Mouse (Mus musculus): ENCODE measurements around the gene Urm1. TPM values are rescaled to one million over a fixed set of nuclear protein-coding genes. Genes with fewer than 3 reads are reported as not detected.
A peak's percentile ranks its signal among the peaks of the same experiment; 100 is the strongest.

Gene Urm1
- total and polyA plus RNA-seq, 3 experiments, result 90.5 to 131 TPM; not detected in 1

DNA sequence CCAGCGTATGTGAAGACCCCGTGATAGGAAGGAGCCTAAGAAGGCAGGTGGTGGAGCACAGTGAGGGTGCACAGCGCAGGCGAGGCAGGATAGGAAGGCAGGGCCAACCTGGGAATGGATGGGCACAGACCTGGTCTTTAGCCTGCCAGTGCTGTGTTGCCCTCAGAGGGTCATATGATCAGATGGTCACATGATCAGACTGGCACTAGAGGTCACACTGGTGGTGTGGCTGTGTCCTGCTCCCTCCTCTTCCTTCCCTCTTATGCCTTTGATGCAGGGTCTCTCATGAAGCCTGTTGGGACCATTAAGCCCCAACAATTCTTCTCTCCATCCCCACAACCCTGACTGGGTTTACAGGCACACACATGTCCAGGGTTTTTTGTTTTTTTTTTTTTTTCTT lies 53.9 kb downstream of the Urm1 start:
- Histone ChIP-seq H3K4me1 (ENCODE audit: control insufficient read depth in 1 of 2, insufficient read depth in 2 of 2, low read length in 2 of 2) (peaks cover 0 to 5% of the 10 kb centered on the region in 2 experiments; a peak in 1 of 4 replicates), H3K27ac (ENCODE audit: control insufficient read depth, low read depth, low read length) (no peak overlapping the region), H3K4me3 (ENCODE audit: control insufficient read depth in 1 of 2, insufficient read depth in 1 of 2, low read depth in 2 of 2, low read length in 2 of 2) (no peak overlapping the region), H3K27me3 (ENCODE audit: control insufficient read depth in 1 of 2, insufficient read depth in 2 of 2, low read length in 2 of 2) (no peaks in the 10 kb centered on the region), H3K36me3 (ENCODE audit: control insufficient read depth in 1 of 2, insufficient read depth in 2 of 2, low read length in 2 of 2) (no peaks in the 10 kb centered on the region), H3K9ac (ENCODE audit: control insufficient read depth, low read depth, low read length, poor library complexity, severe bottlenecking) (no peak overlapping the region), H3K79me2 (ENCODE audit: control insufficient read depth, insufficient read depth, low read length, poor library complexity) (no peaks in the 10 kb centered on the region; the same call in 1 of the 2 replicates), H3K9me3 (replicated peaks; ENCODE audit: insufficient read depth, low read length) (no peaks in the 10 kb centered on the region)
- TF ChIP-seq RCOR1 (IDR thresholded peaks at IDR 0.05; ENCODE audit: low read depth, low read length) (no peak), USF1 (IDR thresholded peaks at IDR 0.05; ENCODE audit: low read depth, low read length) (peak; percentile 46; the same call in 1 of the 2 replicates)
- no peak for DNase-seq (ENCODE audit: low read depth, low spot score)

DNA sequence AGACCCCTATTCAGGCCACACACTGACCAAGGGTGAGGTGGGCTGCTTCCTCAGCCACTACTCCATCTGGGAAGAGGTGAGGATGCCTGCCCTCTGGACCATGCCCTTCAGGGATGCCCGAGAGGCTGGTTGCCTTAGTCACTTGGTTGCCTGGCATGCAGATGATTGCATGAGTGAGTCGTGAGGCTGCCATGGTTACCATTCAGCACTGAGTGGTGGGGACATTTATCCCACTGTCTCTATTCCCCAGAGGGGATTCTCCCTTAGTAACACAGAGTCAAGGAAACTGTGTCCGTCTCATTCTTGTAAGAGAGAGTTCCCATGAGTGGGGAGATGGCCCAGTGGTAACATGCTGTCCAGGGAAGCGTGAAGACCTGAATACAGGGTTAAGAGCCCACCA lies 58.2 kb downstream of the Urm1 start:
- Histone ChIP-seq H3K4me1 (ENCODE audit: control insufficient read depth in 1 of 2, insufficient read depth in 2 of 2, low read length in 2 of 2) (no peaks in the 10 kb centered on the region), H3K9me3 (replicated peaks; ENCODE audit: insufficient read depth, low read length) (no peaks in the 10 kb centered on the region), H3K27me3 (ENCODE audit: control insufficient read depth in 1 of 2, insufficient read depth in 2 of 2, low read length in 2 of 2) (no peaks in the 10 kb centered on the region), H3K36me3 (ENCODE audit: control insufficient read depth in 1 of 2, insufficient read depth in 2 of 2, low read length in 2 of 2) (no peaks in the 10 kb centered on the region), H3K9ac (ENCODE audit: control insufficient read depth, low read depth, low read length, poor library complexity, severe bottlenecking) (no peak overlapping the region), H3K4me3 (ENCODE audit: control insufficient read depth in 1 of 2, insufficient read depth in 1 of 2, low read depth in 2 of 2, low read length in 2 of 2) (no peak overlapping the region), H3K79me2 (ENCODE audit: control insufficient read depth, insufficient read depth, low read length, poor library complexity) (no peaks in the 10 kb centered on the region), H3K27ac (ENCODE audit: control insufficient read depth, low read depth, low read length) (no peak overlapping the region)
- no peak for TF ChIP-seq SIN3A (IDR thresholded peaks at IDR 0.05; ENCODE audit: low read length)
- TF ChIP-seq MEF2A (IDR thresholded peaks at IDR 0.05; ENCODE audit: extremely low read depth, insufficient replicate concordance, low read depth, low read length, poor library complexity, severe bottlenecking), result no peak
- TF ChIP-seq ELF1 (IDR thresholded peaks at IDR 0.05; ENCODE audit: low read depth, low read length), result no peak
- TF ChIP-seq BHLHE40 (IDR thresholded peaks at IDR 0.05; ENCODE audit: borderline replicate concordance, low read depth, low read length), result no peak
- no peak for TF ChIP-seq MYC (IDR thresholded peaks at IDR 0.05; ENCODE audit: low read depth, low read length)
- no peak for TF ChIP-seq HCFC1 (IDR thresholded peaks at IDR 0.05; ENCODE audit: low read depth, low read length)
- no peak for TF ChIP-seq RCOR1 (IDR thresholded peaks at IDR 0.05; ENCODE audit: low read depth, low read length)
- TF ChIP-seq POLR2A (IDR thresholded peaks at IDR 0.05; ENCODE audit: control insufficient read depth in 1 of 2, insufficient read depth in 1 of 2, low read depth in 1 of 2, low read length in 2 of 2, poor library complexity in 1 of 2), result no peak
- no peak for TF ChIP-seq MAFK (IDR thresholded peaks at IDR 0.05; ENCODE audit: borderline replicate concordance, low read depth, low read length)
- no peak for TF ChIP-seq USF1 (IDR thresholded peaks at IDR 0.05; ENCODE audit: low read depth, low read length)
- no peak for TF ChIP-seq EP300 (IDR thresholded peaks at IDR 0.05; ENCODE audit: low read depth in 1 of 2, low read length in 2 of 2)
- no peak for TF ChIP-seq MXI1 (IDR thresholded peaks at IDR 0.05; ENCODE audit: low read depth, low read length)
- TF ChIP-seq E2F4 (IDR thresholded peaks at IDR 0.05; ENCODE audit: borderline replicate concordance, low read depth, low read length), result no peak
- no peak for TF ChIP-seq CHD1 (IDR thresholded peaks at IDR 0.05; ENCODE audit: low read depth, low read length)
- DNase-seq (ENCODE audit: low read depth, low spot score), result no peak

DNA sequence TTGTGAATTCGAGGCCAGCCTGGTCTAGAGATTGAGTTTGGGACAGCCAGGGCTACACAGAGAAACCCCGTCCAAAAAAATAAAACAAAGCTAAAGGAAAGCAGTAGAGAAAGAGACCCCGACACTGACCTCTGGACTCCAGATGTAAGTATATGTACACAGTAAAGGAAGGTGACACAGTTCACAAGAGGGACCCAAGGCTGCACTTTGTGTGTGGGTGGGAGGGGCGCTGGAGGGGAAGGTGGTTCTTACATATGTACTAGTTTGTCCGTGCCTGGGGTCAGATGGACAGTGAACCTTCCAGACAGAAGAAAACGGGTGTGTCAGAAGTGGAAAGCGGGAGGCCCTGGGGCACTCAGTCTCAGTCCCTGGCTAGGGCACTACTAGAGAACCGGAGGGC lies 59.3 kb downstream of the Urm1 start:
- H3K27ac ChIP-seq (ENCODE audit: control insufficient read depth, low read depth, low read length), result no peak overlapping the region
- no peak overlapping the region for H3K4me3 ChIP-seq (ENCODE audit: control insufficient read depth in 1 of 2, insufficient read depth in 1 of 2, low read depth in 2 of 2, low read length in 2 of 2)
- H3K9ac ChIP-seq (ENCODE audit: control insufficient read depth, low read depth, low read length, poor library complexity, severe bottlenecking), result no peak overlapping the region
- H3K4me1 ChIP-seq (ENCODE audit: control insufficient read depth in 1 of 2, insufficient read depth in 2 of 2, low read length in 2 of 2), result no peaks in the 10 kb centered on the region
- H3K9me3 ChIP-seq (replicated peaks; ENCODE audit: insufficient read depth, low read length), result no peaks in the 10 kb centered on the region
- no peak for DNase-seq (ENCODE audit: low read depth, low spot score)
- no peaks in the 10 kb centered on the region for H3K79me2 ChIP-seq (ENCODE audit: control insufficient read depth, insufficient read depth, low read length, poor library complexity)
- H3K36me3 ChIP-seq (ENCODE audit: control insufficient read depth in 1 of 2, insufficient read depth in 2 of 2, low read length in 2 of 2), result no peaks in the 10 kb centered on the region
- H3K27me3 ChIP-seq (ENCODE audit: control insufficient read depth in 1 of 2, insufficient read depth in 2 of 2, low read length in 2 of 2), result no peaks in the 10 kb centered on the region
- TF ChIP-seq MYB (IDR thresholded peaks at IDR 0.05; ENCODE audit: low read depth, low read length) (no peak), USF1 (IDR thresholded peaks at IDR 0.05; ENCODE audit: low read depth, low read length) (no peak), ZNF384 (IDR thresholded peaks at IDR 0.05; ENCODE audit: low read depth, low read length) (no peak), ZKSCAN1 (IDR thresholded peaks at IDR 0.05; ENCODE audit: low read depth, low read length) (no peak), POLR2A (IDR thresholded peaks at IDR 0.05; ENCODE audit: control insufficient read depth in 1 of 2, insufficient read depth in 1 of 2, low read depth in 1 of 2, low read length in 2 of 2, poor library complexity in 1 of 2) (no peak), MYC (IDR thresholded peaks at IDR 0.05; ENCODE audit: low read depth, low read length) (no peak), GABPA (IDR thresholded peaks at IDR 0.05; ENCODE audit: low read depth, low read length) (no peak), NRF1 (IDR thresholded peaks at IDR 0.05; ENCODE audit: insufficient read depth, low read depth, low read length, poor library complexity, severe bottlenecking) (no peak), ELF1 (IDR thresholded peaks at IDR 0.05; ENCODE audit: low read depth, low read length) (no peak), TCF12 (IDR thresholded peaks at IDR 0.05; ENCODE audit: low read depth, low read length) (no peak), MAFK (IDR thresholded peaks at IDR 0.05; ENCODE audit: borderline replicate concordance, low read depth, low read length) (no peak), USF2 (IDR thresholded peaks at IDR 0.05; ENCODE audit: borderline replicate concordance in 1 of 2, insufficient read depth in 1 of 2, low read depth in 1 of 2, low read length in 2 of 2) (no peak), EP300 (IDR thresholded peaks at IDR 0.05; ENCODE audit: low read depth in 1 of 2, low read length in 2 of 2) (no peak), POLR2AphosphoS5 (IDR thresholded peaks at IDR 0.05; ENCODE audit: borderline replicate concordance, low read depth, low read length) (no peak), NELFE (IDR thresholded peaks at IDR 0.05; ENCODE audit: low read depth, low read length) (no peak), TAL1 (IDR thresholded peaks at IDR 0.05; ENCODE audit: low read length) (no peak)

Measured in MEL (cell line).